Mouse (Mus musculus) 416B (cell line): ENCODE measurements around the gene Lenep.

Source experiments
- DNase-seq: peaks from one replicate; pipeline ENCODE4 v3.0.0; 2011; ENCODE audit warnings: low read depth

The Lenep gene

GRCm38 (mm10) chr3:89391663-89392511 lies 10.7 kb downstream of the Lenep start:
- DNase-seq = peak; percentile 70

GRCm38 (mm10) chr3:89390699-89391662 lies 11.6 kb downstream of the Lenep start:
- peak; percentile 55 for DNase-seq

- DNase-seq = peak; percentile 50
Observed at GRCm38 (mm10) chr3:89390111-89390515, 12.5 kb downstream of the Lenep start.

- peak; percentile 69 for DNase-seq
Observed at GRCm38 (mm10) chr3:89388901-89389740, 13.5 kb downstream of the Lenep start.

GRCm38 (mm10) chr3:89388134-89388881 lies 14.3 kb downstream of the Lenep start:
- DNase-seq = no peak

GRCm38 (mm10) chr3:89387632-89388031 lies 15.0 kb downstream of the Lenep start:
- no peak for DNase-seq

GRCm38 (mm10) chr3:89386438-89387420 lies 15.9 kb downstream of the Lenep start:
- DNase-seq = no peak

GRCm38 (mm10) chr3:89385451-89385850 lies 17.1 kb downstream of the Lenep start:
- no peak for DNase-seq

- no peak for DNase-seq
Observed at GRCm38 (mm10) chr3:89384331-89385076, 18.1 kb downstream of the Lenep start.

GRCm38 (mm10) chr3:89383651-89384255 lies 18.8 kb downstream of the Lenep start:
- no peak for DNase-seq

GRCm38 (mm10) chr3:89382950-89383349 lies 19.6 kb downstream of the Lenep start:
- DNase-seq = no peak

GRCm38 (mm10) chr3:89382033-89382882 lies 20.3 kb downstream of the Lenep start:
- no peak for DNase-seq

- no peak for DNase-seq
Observed at GRCm38 (mm10) chr3:89381233-89381632, 21.4 kb downstream of the Lenep start.

GRCm38 (mm10) chr3:89380711-89381110 lies 21.9 kb downstream of the Lenep start:
- no peak for DNase-seq

GRCm38 (mm10) chr3:89380291-89380690 lies 22.3 kb downstream of the Lenep start:
- no peak for DNase-seq

- no peak for DNase-seq
Observed at GRCm38 (mm10) chr3:89379388-89380131, 23.0 kb downstream of the Lenep start.
